Mouse (Mus musculus) bone marrow, adult 2 months (tissue): ENCODE results near the gene Rgs2. TPM values are rescaled to one million over a fixed set of nuclear protein-coding genes. Genes with fewer than 3 reads are reported as not detected.

ENCODE experiments used
- H3K27ac ChIP-seq: fragments of 200-500 bp; 2 replicates; pipeline ENCODE4 v1.5.1; 2012; ENCODE audit warnings: low read depth, mild to moderate bottlenecking, control low read depth, inconsistent platforms, low read length; ENCODE audit not compliant: control insufficient read depth, poor library complexity, insufficient read depth
- H3K4me1 ChIP-seq: fragments of 200-500 bp; 2 replicates; pipeline ENCODE4 v1.6.1; 2011; ENCODE audit warnings: low read length; ENCODE audit not compliant: control insufficient read depth, insufficient read depth
- H3K4me3 ChIP-seq: fragments of 200-500 bp; replicated peaks from 2 replicates; pipeline ENCODE3; 2011; ENCODE audit warnings: mild to moderate bottlenecking, low read depth, low read length, control low read depth; ENCODE audit not compliant: control insufficient read depth
- CTCF ChIP-seq: fragments of 200-500 bp; IDR thresholded peaks from 2 replicates; pipeline ENCODE4 v1.5.1; 2011; ENCODE audit warnings: low read length, control low read depth; ENCODE audit not compliant: control insufficient read depth, insufficient read depth
- POLR2A ChIP-seq: fragments of 200-500 bp; IDR thresholded peaks from 2 replicates; pipeline ENCODE4 v1.6.1; 2011; ENCODE audit warnings: low read depth, mild to moderate bottlenecking, control low read depth, low read length, borderline replicate concordance; ENCODE audit not compliant: control insufficient read depth
- WGBS: fragments of 180-500 bp; shearing (Covaris S2); methylation state at CpG from one replicate; pipeline ENCODE4 v1.1.7; 2018; 5-methylcytosine and 5-hydroxymethylcytosine counted together
- polyA plus RNA-seq: library from polyadenylated mRNA; stranded (reverse); fragments of >200 nt; gene quantifications from 2 replicates; pipeline ENCODE4 v1.2.4, GENCODE M21; 2011; ENCODE audit warnings: low replicate concordance; ENCODE audit not compliant: missing spikeins, insufficient read depth, insufficient read length

Gene Rgs2
- 16.3 and 44.7 TPM in 2 replicates for polyA plus RNA-seq

- TF ChIP-seq POLR2A: peak; percentile 99
- TF ChIP-seq CTCF: no peak
- Histone ChIP-seq H3K4me1 (peaks cover 2% of the 10 kb centered on the region; the same call in 1 of the 2 replicates), H3K4me3 (peak within 1 kb of the TSS; percentile 89), H3K27ac (peak within 1 kb of the TSS; percentile 88)
- under 1% methylated on average over 57 of the region's 57 CpGs for WGBS
Measured at GRCm38 (mm10) chr1:144003904-144004740, at the start of gene Rgs2. Rgs2 (minus strand) TSS chr1:144004161.

- WGBS: 82% methylated on average over 4 of the region's 4 CpGs
- no peak overlapping the region for H3K27ac ChIP-seq
- H3K4me1 ChIP-seq: no peaks in the 10 kb centered on the region
- H3K4me3 ChIP-seq: no peak overlapping the region
- TF ChIP-seq CTCF: no peak
- TF ChIP-seq POLR2A: no peak
Measured at GRCm38 (mm10) chr1:144053401-144053800, 49.4 kb upstream of the Rgs2 start.

- H3K4me3 ChIP-seq: no peak overlapping the region
- no peaks in the 10 kb centered on the region for H3K4me1 ChIP-seq
- WGBS: 80% methylated on average over 2 of the region's 2 CpGs
- no peak overlapping the region for H3K27ac ChIP-seq
- TF ChIP-seq POLR2A (no peak), CTCF (no peak)
Measured at GRCm38 (mm10) chr1:144041826-144042225, 37.9 kb upstream of the Rgs2 start.

GRCm38 (mm10) chr1:144033498-144033897, 29.5 kb upstream of the Rgs2 start:
- no peak overlapping the region for H3K4me3 ChIP-seq
- TF ChIP-seq CTCF (no peak), POLR2A (no peak)
- WGBS: 84% methylated on average over 1 of the region's 1 CpGs
- H3K4me1 ChIP-seq: no peaks in the 10 kb centered on the region
- H3K27ac ChIP-seq: no peak overlapping the region

GRCm38 (mm10) chr1:144030499-144030898, 26.5 kb upstream of the Rgs2 start:
- Histone ChIP-seq H3K4me3 (no peak overlapping the region), H3K4me1 (no peaks in the 10 kb centered on the region), H3K27ac (no peak overlapping the region)
- TF ChIP-seq POLR2A (no peak), CTCF (no peak)
- 89% methylated on average over 6 of the region's 6 CpGs for WGBS

GRCm38 (mm10) chr1:144029679-144030078, 25.7 kb upstream of the Rgs2 start:
- no peak for TF ChIP-seq POLR2A
- TF ChIP-seq CTCF: no peak
- Histone ChIP-seq H3K4me1 (no peaks in the 10 kb centered on the region), H3K4me3 (no peak overlapping the region), H3K27ac (no peak overlapping the region)
- WGBS: 90% methylated on average over 10 of the region's 10 CpGs

GRCm38 (mm10) chr1:144018417-144018958, 14.5 kb upstream of the Rgs2 start:
- H3K4me1 ChIP-seq: no peaks in the 10 kb centered on the region
- TF ChIP-seq POLR2A: no peak
- no peak for TF ChIP-seq CTCF
- WGBS: 16% methylated on average over 7 of the region's 7 CpGs
- H3K27ac ChIP-seq: no peak overlapping the region
- no peak overlapping the region for H3K4me3 ChIP-seq

GRCm38 (mm10) chr1:144013913-144014312, 10.0 kb upstream of the Rgs2 start:
- Histone ChIP-seq H3K27ac (no peak overlapping the region), H3K4me1 (no peaks in the 10 kb centered on the region), H3K4me3 (no peak overlapping the region)
- no peak for TF ChIP-seq CTCF
- TF ChIP-seq POLR2A: no peak
